Mouse (Mus musculus): ENCODE measurements around the gene Cd82.

Cd82 gene

DNA sequence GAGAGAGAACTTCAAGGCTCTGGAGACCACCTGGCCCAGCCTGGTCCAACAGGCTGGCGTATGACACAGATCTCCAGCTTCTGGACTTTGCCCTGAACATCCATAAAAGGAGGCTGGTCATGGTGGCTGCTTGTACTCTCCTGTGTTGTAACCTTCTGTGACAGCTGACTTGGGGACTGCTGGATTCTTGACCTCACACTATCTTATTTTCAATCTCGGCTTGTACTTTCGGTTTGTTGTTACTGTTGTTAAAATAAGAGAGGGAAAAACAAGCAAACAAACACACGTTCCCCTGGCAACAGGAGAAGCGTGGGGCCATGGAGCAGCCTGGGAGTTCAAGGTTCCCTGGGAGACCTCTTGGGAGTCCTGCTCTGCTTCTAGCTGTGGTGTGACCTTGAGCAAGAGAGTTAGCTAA, 17.7 kb downstream of the Cd82 start:
- DNase-seq (ENCODE audit: low spot score in 2 of 2) = no peak

DNA sequence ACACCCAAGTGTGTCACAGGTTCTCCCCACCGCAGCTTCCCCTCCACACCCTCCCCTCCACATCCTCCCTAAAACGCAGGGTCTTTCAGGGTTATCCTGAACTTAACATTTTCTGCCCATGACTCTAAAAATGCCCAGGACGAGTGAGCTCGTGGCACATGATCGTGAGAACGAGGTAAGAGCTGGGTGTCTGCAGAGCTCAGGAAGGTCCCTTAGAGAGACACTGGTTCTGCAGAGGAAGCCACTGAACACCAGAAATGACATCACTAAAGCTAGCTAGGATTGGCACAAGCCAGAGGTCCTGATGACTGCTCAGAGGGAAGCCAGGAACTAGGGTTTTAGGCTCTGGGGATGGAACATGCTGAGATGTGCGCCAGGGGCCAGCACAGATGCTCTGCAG, 18.7 kb downstream of the Cd82 start:
- DNase-seq (ENCODE audit: low spot score in 2 of 2) = no peak

DNA sequence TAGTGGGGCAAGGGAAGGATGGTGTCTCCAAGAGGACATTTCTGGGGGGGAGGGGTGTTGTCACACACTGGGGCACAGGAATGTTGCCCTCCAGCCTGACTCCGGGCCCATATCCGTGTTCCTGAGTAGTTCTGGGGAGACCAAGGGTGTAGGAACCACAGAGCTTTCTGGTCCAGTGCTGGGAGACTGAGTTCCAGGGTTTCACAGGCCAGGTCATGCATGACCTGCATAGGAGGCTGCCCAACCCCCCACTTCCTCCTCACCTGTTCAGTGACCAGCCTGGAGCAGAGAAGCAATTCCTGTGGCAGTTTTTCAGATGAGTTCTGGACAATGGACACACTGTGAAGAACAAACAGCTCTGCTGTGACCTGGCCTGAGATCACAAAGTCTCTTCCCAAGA, 19.8 kb downstream of the Cd82 start:
- no peak for DNase-seq (ENCODE audit: low spot score in 2 of 2)

DNA sequence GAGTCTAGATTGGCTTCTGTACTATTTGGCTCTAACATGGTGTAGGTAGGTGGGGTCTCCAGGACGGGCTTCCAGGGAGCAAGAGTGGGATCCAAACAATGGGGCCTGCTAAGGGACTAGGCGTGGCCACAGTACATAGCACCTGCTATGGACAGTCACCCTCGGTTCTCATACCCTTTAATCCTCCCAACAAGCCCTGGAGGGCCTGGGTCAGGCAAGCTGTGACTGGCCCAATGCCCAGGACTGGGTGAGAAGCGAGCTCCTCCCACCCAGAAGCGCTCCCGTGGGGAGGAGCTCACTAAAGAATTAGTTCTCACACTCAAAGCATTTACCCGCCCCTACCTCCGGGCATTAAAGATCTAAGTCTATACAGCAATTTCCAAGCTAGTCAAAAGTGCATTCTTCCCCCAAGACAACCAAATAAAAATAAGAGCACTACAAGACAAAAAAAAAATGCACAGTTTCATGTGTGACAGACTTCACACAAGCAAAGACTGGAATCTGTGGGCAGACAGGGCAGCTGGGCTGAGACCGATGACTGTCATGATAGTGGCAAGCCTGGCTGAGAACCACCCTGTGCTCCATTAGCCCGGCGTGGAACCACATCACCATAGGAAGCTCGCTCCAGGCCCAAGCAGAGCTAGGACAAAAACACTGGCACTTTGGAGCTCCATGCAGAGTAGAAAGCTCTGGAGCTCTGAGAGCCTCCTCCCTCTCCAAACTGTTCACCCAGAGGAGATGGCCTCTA, 23.0 kb downstream of the Cd82 start:
- peak in 1 of 2 experiments; percentile 40 for DNase-seq (ENCODE audit: low spot score in 2 of 2)

DNA sequence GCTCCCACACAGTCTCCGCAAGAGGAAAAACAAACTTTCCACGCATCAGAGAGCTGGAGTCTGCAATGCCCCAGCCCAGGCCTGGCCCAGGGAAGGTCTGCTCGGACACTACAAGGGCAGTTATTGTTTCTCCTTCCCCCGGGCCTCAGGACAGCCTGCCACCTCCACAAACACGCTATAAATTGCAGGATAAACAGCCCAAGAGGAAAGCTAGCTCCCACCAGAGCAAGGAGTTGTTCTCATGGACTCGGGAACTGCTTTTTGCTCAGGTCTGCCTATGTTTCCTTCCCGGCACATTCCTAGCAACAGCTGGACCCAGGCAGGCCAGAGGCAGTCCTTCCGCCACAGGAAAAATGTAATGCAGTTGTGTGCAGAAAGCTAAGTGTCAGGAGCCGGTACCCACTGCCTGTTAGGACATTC, 23.6 kb downstream of the Cd82 start:
- DNase-seq (ENCODE audit: low spot score in 2 of 2) = no peak

DNA sequence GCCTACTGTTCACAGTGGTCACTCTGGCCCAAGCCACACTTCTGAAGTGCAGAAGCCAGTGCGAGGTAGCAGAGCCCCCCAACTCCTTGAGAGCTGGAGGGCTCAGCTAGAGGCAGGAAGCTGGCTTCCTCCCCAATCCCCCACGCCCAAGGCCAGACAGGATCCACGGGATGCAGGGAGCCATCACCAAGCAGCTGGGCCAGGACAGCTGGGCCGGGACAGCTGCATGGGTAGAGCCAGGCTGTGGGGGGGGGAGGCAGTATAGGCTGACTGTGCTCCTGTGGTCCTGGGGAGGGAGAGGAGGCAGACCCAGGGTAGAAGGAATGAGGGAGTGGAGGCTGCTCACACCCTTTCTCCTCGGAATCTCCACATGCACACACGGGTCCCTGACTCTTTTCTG, 24.6 kb downstream of the Cd82 start:
- DNase-seq (ENCODE audit: low spot score in 2 of 2) = no peak

DNA sequence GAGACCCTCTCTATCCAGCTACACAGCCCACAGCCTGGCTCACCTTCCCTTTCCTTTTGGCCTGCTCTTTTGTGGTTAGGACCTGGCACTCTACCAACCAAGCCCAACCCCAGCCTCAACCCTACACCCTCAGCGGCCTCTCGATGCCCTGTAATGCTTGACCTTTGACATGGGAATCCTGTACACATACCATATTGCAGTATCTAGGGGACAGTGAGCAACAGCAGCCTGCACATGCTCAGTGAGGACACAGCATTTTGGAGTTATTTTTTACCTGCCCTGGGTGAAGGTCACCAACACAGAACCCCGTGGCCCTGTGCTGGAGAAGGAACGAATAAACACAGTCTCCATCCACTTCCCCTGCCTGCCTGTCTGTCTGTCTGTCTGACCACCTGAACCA, 27.4 kb downstream of the Cd82 start:
- DNase-seq (ENCODE audit: low spot score in 2 of 2) = no peak

DNA sequence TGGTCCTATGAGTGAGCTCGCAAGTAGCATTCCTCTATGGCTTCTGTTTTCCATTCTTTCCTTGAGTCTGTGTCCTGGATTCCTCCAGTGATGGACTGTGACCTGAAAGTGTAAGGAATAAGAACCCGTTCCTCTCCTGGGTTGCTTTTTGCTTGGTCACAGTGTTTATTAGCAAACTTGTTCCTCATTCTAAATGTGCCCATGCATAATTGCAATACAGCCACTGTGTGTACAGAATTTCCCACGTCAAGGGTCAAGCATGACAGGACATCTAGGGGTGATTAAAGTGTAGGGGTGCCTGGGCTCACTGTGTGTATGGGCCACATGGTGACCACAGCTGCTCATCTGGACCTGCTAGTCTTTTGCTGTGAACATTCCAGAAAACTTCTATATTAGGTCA, 28.0 kb downstream of the Cd82 start:
- no peak for DNase-seq (ENCODE audit: low spot score in 2 of 2)

DNA sequence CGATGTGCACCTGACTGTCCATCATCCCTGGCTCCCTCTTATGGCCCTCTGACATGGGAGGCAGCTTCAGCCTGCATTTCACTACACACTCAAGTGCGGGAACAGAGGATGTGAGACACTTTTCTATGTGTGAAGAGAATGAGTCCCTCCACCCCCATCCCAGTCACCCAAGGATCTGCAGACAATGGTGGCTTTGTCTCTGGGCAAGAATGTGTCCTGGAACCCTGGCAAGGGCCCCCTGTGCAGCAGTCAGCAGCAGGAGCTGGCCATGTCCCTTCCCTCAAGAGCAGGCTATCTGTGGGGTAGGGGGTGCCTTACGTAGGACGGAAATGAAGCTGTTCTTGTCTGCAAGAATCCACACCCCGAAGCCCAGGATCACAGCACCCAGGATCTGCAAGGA, 29.4 kb downstream of the Cd82 start:
- DNase-seq (ENCODE audit: low spot score in 2 of 2) = no peak

DNA sequence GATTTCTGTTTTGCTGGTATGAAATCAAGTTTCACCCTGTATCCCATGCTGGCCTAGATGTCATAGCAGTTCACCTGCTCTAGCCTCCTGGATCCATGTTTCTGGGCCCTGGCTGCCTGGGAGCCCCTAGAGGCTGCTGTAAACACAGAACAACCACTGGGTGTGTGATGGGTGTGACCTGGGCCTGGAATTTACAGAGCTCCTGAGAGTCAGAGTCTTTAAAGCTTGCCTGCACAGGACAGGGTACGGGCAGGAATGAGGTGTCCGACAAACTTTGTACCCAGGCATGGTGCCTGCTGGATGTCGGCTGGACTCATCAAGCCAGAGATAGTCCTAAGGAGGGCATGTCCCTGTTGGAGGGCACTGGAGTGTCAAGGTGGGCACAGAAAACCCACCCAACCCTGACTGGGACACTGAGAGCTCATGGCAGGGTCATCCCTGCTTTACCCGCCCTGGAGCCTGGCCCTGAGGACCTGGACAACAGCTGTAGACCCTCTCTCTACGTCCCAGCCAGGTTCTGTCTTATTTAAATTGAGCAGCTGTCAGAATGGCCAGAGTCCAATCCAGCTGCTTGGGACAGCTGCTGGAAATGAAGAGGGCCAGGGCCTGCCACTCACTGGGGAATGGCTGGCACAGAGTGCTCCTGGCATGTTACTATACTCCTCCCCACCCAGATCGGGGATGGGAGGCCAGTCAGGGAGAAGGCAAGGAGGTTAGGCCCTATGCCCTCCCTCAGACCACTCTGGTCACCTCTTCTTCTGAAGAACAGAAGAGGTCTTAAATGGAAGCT, 30.1 kb downstream of the Cd82 start:
- peak in 1 of 2 experiments; percentile 37 for DNase-seq (ENCODE audit: low spot score in 2 of 2)

DNA sequence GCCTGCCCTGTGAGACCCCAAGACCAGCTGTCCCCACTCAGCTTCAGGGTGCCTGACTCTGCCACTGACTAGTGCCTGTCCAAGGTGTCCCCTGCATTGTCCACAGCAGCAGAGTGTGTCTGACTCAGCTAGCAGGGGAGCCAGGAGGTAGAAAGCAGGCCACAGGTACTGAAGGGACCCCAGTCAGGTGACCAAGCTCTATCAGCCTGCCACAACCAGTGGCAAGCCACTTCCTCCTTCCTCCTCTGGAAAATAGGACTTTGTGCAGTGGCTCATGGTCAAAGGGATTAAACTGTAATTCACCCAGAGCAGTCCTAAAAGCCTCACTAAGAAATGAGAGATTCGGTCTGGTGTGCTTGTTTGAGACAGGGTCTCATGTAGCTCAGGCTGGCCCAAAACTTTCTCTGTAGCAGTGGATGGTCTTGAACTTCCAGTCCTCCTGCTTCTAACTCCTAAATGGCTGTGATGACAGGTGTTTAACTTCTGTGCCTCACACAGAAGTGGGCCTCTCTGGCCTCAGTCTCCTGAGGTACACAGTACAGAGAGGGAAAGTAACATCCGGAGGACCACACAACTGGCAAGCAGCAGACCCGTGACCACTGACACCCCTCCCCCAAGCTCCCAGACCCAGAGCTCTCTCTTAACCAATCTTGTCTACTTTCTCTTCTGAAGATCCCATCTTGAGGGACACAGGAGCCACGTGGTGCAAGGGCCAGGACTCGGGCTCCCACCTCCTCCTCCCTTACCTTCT, 31.2 kb downstream of the Cd82 start:
- no peak for DNase-seq (ENCODE audit: low spot score in 2 of 2)

DNA sequence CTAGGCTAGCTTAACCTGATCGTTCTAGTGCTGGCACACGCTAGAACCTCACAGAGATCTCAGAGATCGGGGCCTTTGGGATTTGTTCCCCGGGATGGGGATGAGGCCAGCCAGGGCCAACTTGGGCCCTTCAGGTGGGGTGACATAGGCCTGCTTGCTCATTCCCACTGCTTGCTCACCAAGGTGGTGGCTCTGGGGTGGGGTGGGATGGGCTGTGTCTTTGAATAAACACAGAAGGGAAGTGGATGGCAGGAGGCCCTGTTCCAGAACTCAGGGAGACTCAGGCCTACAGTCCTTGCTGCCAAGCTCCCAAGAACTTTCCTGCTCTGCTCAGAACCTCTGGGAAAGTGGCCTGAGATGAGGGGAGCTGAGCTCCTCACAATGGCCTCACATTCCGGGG, 31.9 kb downstream of the Cd82 start:
- DNase-seq (ENCODE audit: low spot score in 2 of 2) = no peak

DNA sequence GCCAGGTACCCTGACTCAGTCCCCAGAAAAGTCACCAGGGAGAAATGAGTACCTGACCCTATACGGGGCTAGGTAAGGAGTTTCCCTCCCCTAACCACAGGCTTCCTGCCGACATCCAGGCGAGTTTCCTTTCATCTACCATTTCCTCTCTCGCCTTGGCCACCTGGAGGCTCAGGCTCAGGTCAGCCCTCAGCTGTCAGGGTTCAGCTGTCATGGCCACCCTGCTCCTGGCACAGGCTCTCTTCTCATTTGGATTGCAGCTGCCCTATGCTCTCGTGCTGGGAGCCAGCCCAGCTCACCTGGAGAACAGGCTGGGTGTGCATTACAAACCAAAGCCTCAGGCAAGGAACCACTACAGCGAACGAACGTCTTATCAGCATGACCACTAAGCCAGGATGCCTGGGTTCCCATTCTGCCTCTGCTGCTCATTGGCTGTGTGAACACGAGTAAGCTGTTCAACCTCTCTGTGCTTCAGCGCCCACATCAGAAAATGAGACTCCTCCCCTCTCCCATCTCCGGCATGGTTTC, 34.9 kb downstream of the Cd82 start:
- DNase-seq (ENCODE audit: low spot score in 2 of 2) = no peak

DNA sequence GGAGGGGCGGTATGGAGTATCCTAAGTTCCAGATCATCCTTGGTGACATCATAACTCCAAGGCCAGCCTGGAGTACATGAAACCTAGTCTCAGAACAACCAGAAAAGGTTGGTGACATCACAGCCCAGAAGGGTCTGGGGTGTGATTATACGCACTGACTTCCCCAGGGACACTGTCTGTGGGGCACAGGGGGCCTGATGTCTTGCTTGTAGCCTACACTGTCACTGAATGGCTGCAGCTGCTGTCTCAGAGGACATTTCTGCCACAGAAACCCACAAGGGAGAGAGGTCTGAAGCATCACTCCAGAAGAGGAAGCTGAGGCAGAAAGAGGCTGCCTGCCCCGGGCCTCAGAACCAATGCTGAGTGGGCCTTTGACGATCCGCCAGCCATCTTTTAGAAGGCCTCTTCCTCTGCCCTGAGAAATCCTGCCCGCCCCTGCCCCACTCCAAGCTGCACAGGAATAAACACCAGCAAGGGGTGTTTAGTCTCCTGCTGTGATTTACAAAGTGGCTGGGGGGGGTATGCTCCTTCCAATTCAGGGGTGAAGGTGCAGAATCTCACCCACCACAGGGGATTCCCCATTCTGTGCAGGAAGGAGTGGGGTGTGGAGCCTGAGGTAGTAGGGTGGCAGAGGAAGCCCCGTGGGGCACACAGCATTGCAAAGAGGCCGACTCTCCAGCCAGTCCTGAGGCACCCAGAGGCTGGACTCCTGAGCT, 35.8 kb downstream of the Cd82 start:
- DNase-seq (ENCODE audit: low spot score in 2 of 2) = no peak

DNA sequence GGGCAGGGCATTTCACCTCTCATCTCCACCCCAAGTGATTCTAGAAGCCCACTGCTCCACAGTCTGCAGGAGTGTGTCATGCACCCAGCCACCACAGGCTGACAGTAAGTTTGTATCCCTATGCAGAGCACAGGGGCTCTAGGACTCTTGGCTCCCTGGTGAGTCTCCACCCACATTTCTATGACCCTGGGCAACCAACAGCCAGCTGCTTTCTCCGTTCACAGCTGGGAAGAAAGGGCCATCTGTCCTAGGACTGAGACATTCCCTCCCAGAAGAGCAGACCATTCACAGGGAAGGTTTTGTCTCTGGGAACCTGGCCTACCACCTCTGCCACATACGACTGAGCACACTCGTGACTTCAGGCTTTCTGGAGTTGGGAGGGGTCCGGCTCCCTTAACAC, 37.1 kb downstream of the Cd82 start:
- DNase-seq (ENCODE audit: low spot score in 2 of 2) = no peak

DNA sequence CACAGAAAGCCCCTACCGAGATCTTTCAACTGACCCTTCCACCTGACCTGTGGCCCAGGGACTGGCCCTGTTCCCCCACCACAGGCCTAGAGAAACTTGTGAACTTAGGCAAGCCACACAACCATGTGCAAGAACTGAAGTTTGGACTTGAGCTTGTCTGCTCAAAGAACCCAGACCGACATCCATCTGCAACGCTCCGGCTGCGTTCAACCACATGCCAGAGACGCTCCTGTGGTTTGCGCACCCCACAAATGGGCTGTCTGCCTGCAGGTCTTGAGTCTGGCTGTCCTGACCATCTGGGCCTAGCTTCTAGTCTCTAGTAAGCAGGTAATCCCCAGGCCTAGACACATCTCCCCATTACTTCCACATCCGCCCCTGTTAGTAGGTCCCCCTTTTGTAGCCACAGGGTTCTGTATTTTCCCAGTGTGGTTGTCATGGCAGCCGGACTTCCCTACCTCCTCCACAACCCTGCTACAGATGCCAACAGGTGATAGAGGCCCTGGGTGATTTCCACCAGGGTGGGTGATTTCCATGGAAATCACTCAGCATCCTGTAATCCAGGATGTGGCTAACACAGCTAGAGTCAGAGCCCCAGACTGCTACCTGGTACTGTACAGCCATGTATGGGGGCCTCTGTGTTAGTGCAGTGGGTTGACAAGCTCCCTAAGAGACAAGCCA, 38.5 kb downstream of the Cd82 start:
- no peak for DNase-seq (ENCODE audit: low spot score in 2 of 2)

DNA sequence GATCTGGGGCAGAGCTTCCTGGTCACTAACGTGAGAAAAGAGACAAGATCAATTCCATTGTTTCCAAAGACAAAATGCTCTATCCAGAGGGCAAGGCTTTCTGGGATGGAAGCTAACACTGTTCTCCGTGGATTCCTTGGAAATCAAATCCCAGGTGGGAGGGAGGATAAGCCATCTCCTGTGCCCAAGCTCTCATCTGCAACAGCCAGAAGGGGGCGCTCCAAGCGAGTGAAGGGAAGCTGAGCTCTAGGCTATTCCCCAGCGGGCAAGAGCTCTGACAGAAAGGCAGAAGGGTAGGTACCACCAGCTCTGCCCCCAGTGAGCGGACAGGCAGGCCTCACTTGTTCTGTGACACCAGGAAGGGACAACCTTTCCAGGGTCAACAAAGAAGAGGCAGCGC, 41.6 kb downstream of the Cd82 start:
- peak; percentile 69 to 79 for DNase-seq (ENCODE audit: low spot score in 2 of 2)

DNA sequence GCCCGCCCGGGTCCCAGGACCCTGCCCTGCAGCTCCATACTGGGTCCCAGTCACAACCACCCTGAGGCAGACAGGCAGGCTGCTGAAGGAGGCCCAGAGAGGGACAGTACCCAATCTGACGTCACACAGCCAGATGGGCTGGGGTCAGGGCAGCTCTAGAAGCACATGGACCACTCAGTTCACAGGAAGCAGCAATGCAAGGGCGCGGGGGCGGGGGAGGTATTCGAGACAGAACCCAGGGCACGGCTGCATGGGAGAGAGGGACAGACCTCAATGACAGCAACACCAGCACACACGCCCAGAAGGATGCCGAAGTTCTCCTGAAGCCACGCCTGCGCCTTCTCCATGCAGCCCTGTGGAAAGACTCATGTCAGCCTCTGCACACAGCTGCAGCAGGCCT, 43.0 kb downstream of the Cd82 start:
- no peak for DNase-seq (ENCODE audit: low spot score in 2 of 2)

DNA sequence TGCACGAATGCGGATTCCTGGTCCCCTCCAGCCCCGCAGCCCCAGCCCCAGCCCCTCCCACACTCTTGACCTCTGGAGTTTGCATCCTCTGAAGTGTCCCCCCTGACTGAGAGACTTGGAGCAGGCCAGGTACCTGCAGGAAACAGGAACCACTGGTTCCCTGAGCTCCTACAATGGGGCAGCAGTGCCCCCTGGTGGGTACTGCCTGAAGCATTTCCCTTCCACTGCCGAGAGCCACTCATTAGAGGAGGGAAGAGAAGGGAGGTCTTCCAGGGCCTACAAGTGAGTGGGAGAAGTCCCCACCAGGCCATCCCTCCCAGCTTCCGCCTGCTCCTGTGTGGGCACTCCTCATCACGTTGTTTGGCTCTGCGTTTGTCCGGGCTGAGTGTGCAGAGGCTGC, 44.5 kb downstream of the Cd82 start:
- DNase-seq (ENCODE audit: low spot score in 2 of 2) = peak; percentile 75 to 87

DNA sequence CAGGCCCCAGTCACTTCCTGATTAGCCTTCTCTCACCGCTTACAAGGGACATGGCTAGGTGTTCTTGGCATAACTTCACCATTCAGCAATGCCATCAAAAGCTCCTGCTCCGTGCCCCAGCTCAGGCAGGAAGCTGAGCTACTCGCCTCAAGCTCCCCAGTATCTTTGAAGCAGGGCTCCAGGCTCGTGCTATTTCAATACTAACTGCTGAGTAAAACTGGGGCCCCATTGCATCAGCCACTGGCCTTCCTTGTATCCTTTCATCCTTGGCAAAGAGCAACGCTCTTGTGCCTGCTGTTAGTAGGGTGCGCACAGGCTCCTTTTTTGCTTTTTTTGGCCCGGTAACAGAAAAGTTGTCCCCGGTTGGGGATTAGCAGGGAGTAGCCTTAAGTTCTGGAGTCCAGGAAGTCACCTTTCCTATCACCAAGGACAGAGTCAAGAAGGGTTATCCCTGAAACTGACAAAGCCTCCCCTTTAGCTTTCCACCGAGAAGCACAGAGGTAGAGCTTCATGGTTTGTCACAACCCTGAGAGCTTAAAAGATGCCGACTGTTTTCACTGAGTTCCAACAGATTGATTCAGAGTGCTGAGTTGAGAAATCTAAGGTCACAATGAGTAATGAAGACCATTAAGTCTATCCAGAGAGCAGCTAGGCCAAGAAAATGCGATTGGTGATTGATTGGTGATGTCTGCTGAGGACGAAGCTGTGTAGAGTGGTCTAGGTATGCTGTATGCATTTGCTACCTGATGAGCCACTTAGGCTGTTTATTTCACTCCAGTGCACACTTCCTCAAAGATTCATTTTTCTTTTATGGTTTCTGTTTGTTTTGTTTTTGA, 45.8 kb downstream of the Cd82 start:
- no peak for DNase-seq (ENCODE audit: low spot score in 2 of 2)
